Mouse (Mus musculus) forebrain, embryonic 14.5 days (tissue): ENCODE measurements around the gene Slc46a2. TPM values are rescaled to one million over a fixed set of nuclear protein-coding genes. Genes with fewer than 3 reads are reported as not detected.

ENCODE experiments used
- ATAC-seq: fragments of 200-750 bp; cut with Nextera tagmentation; 2 replicates; pipeline ENCODE4 v1.8.0; 2017; ENCODE audit warnings: mild to moderate bottlenecking, moderate library complexity
- DNase-seq: peaks from one replicate; pipeline ENCODE4 v3.0.0-alpha.2; 2015; ENCODE audit warnings: low spot score
- H3K27ac ChIP-seq: fragments of 300-500 bp; sonication (generic); 2 replicates; pipeline ENCODE4 v1.5.1; 2014; ENCODE audit warnings: low read depth, mild to moderate bottlenecking, control low read depth, low read length, moderate library complexity
- H3K27me3 ChIP-seq: fragments of 300-500 bp; sonication (generic); replicated peaks from 2 replicates; pipeline ENCODE4 v1.6.1; 2014; ENCODE audit warnings: low read length, control low read depth, mixed read lengths; ENCODE audit not compliant: control insufficient read depth, insufficient read depth
- H3K36me3 ChIP-seq: fragments of 300-500 bp; sonication (generic); 2 replicates; pipeline ENCODE4 v1.6.1; 2014; ENCODE audit warnings: low read length, control low read depth; ENCODE audit not compliant: control insufficient read depth, insufficient read depth
- H3K4me1 ChIP-seq: fragments of 300-500 bp; sonication (generic); 2 replicates; pipeline ENCODE4 v1.6.1; 2014; ENCODE audit warnings: antibody characterized with exemption, low read length, control low read depth; ENCODE audit not compliant: control insufficient read depth, insufficient read depth
- H3K4me2 ChIP-seq: fragments of 300-500 bp; sonication (generic); 2 replicates; pipeline ENCODE4 v1.6.1; 2014; ENCODE audit warnings: mild to moderate bottlenecking, control low read depth, low read length
- H3K4me3 ChIP-seq: fragments of 300-500 bp; sonication (generic); 2 replicates; pipeline ENCODE4 v1.5.1; 2014; ENCODE audit warnings: low read depth, low read length, control low read depth
- H3K9ac ChIP-seq: fragments of 300-500 bp; sonication (generic); 2 replicates; pipeline ENCODE4 v1.6.1; 2014; ENCODE audit warnings: mild to moderate bottlenecking, low read length, control low read depth, moderate library complexity
- H3K9me3 ChIP-seq: fragments of 300-500 bp; sonication (generic); replicated peaks from 2 replicates; pipeline ENCODE4 v1.6.1; 2016; ENCODE audit warnings: low read length, control low read depth, mixed read lengths; ENCODE audit not compliant: control insufficient read depth
- WGBS: fragments of 180-500 bp; shearing (Covaris S2); extraction: QIAGEN DNeasy Blood & Tissue Kit; methylation state at CpG from one replicate; pipeline ENCODE4 v1.1.7; 2014; 5-methylcytosine and 5-hydroxymethylcytosine counted together
- polyA plus RNA-seq: library from polyadenylated mRNA; unstranded; fragments of >200 nt; fragmentation: Nextera tagmentation; extraction: Ambion mirVana; gene quantifications from 2 replicates; pipeline ENCODE4 v1.2.1, GENCODE M21; 2014

Slc46a2 gene
- polyA plus RNA-seq, 1 experiment from 2014 or later, result 0.08 TPM

- H3K9ac ChIP-seq, result no peak overlapping the region
- ATAC-seq, result no peak
- H3K9me3 ChIP-seq, result no peaks in the 10 kb centered on the region
- H3K4me1 ChIP-seq, result no peaks in the 10 kb centered on the region
- H3K36me3 ChIP-seq, result no peaks in the 10 kb centered on the region
- H3K27ac ChIP-seq, result no peak overlapping the region
- no peak overlapping the region for H3K4me2 ChIP-seq
- no peak for DNase-seq
- 94% methylated on average over 3 of the region's 3 CpGs for WGBS
- H3K27me3 ChIP-seq, result 0 out of 2 replicates have a peak, but pooled peaks cover 3% of the 10 kb centered on the region
- no peak overlapping the region for H3K4me3 ChIP-seq
Observed at GRCm38 (mm10) chr4:59917966-59918365, 3.1 kb upstream of the Slc46a2 start.

DNA sequence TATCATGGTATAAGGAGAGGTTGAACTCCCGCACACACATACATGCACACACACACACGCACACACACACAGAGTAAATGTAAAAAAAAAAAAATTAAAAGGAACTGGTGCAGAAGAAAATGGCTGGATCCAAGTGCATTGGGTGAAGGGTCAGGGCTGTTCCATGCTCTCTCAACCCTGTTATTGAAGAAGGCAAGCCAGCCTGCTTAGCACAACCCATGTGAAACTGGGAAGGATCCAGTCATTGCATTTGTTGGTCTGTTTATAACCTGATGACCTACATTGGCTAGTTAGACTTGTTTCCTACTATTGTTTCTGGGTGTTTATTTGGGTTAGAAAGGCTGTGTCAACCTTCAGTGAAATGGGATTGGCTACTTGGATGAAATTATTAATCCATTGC, 6.1 kb downstream of the Slc46a2 start:
- ATAC-seq (no peak), DNase-seq (no peak)
- Histone ChIP-seq H3K4me2 (no peak overlapping the region), H3K4me3 (no peak overlapping the region), H3K27ac (no peak overlapping the region), H3K27me3 (no peaks in the 10 kb centered on the region), H3K36me3 (no peaks in the 10 kb centered on the region), H3K9ac (no peak overlapping the region), H3K9me3 (no peaks in the 10 kb centered on the region), H3K4me1 (no peaks in the 10 kb centered on the region)
- 93% methylated on average over 2 of the region's 2 CpGs for WGBS

GRCm38 (mm10) chr4:59907657-59908230, 7.1 kb downstream of the Slc46a2 start:
- no peaks in the 10 kb centered on the region for H3K27me3 ChIP-seq
- H3K27ac ChIP-seq, result no peak overlapping the region
- no peak for DNase-seq
- no peaks in the 10 kb centered on the region for H3K9me3 ChIP-seq
- H3K4me2 ChIP-seq, result no peak overlapping the region
- H3K4me3 ChIP-seq, result no peak overlapping the region
- H3K4me1 ChIP-seq, result no peaks in the 10 kb centered on the region
- WGBS, result 56% methylated on average over 10 of the region's 10 CpGs
- H3K9ac ChIP-seq, result no peak overlapping the region
- ATAC-seq, result no peak
- no peaks in the 10 kb centered on the region for H3K36me3 ChIP-seq

GRCm38 (mm10) chr4:59907092-59907491, 7.8 kb downstream of the Slc46a2 start:
- Histone ChIP-seq H3K9me3 (no peaks in the 10 kb centered on the region), H3K4me2 (no peak overlapping the region), H3K4me1 (no peaks in the 10 kb centered on the region), H3K27ac (no peak overlapping the region), H3K9ac (no peak overlapping the region), H3K27me3 (no peaks in the 10 kb centered on the region), H3K36me3 (no peaks in the 10 kb centered on the region), H3K4me3 (no peak overlapping the region)
- DNase-seq (no peak), ATAC-seq (no peak)
- WGBS, result 86% methylated on average over 6 of the region's 6 CpGs

DNA sequence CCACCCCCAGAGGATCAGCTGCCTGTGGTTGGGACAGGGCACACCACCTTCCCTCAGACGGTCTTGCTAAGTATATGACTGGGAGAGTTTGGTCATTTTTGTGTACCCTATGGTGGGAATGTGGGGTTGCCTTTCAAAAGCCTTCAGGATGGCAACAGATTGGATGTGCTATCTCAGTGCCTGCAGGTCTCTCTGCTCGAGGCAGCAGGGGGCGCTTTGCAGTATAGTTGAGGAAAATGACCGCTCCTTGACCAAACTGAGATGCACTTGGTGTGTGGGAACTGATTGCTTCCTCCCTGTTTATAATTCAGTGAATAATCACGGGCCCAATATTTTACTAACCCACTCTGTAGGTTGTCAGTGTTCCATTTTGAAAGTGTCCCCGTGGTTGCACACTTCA, 12.3 kb downstream of the Slc46a2 start:
- Histone ChIP-seq H3K9me3 (no peaks in the 10 kb centered on the region), H3K27me3 (no peaks in the 10 kb centered on the region), H3K27ac (no peak overlapping the region), H3K4me2 (no peak overlapping the region), H3K9ac (no peak overlapping the region), H3K4me1 (no peaks in the 10 kb centered on the region), H3K4me3 (no peak overlapping the region), H3K36me3 (peaks cover 3% of the 10 kb centered on the region; the same call in 1 of the 2 replicates)
- WGBS, result 70% methylated on average over 6 of the region's 6 CpGs
- DNase-seq (no peak), ATAC-seq (no peak)

GRCm38 (mm10) chr4:59901810-59902209, 13.0 kb downstream of the Slc46a2 start:
- H3K36me3 ChIP-seq, result peaks cover 3% of the 10 kb centered on the region; the same call in 1 of the 2 replicates
- H3K27ac ChIP-seq, result no peak overlapping the region
- no peaks in the 10 kb centered on the region for H3K27me3 ChIP-seq
- no peak overlapping the region for H3K4me2 ChIP-seq
- H3K4me3 ChIP-seq, result no peak overlapping the region
- H3K4me1 ChIP-seq, result no peaks in the 10 kb centered on the region
- H3K9ac ChIP-seq, result no peak overlapping the region
- H3K9me3 ChIP-seq, result no peaks in the 10 kb centered on the region
- DNase-seq, result no peak
- 90% methylated on average over 6 of the region's 6 CpGs for WGBS
- no peak for ATAC-seq

GRCm38 (mm10) chr4:59898521-59898919, 16.3 kb downstream of the Slc46a2 start:
- Histone ChIP-seq H3K4me1 (no peaks in the 10 kb centered on the region), H3K9me3 (no peaks in the 10 kb centered on the region), H3K27me3 (no peaks in the 10 kb centered on the region), H3K9ac (no peak overlapping the region), H3K36me3 (peaks cover 12% of the 10 kb centered on the region; the same call in 1 of the 2 replicates), H3K27ac (no peak overlapping the region), H3K4me3 (no peak overlapping the region), H3K4me2 (no peak overlapping the region)
- no peak for ATAC-seq
- no peak for DNase-seq
- WGBS, result 89% methylated on average over 9 of the region's 9 CpGs

GRCm38 (mm10) chr4:59897814-59898520, 16.9 kb downstream of the Slc46a2 start:
- Histone ChIP-seq H3K4me2 (no peak overlapping the region), H3K4me3 (no peak overlapping the region), H3K4me1 (no peaks in the 10 kb centered on the region), H3K9me3 (no peaks in the 10 kb centered on the region), H3K9ac (no peak overlapping the region), H3K27ac (no peak overlapping the region), H3K27me3 (no peaks in the 10 kb centered on the region), H3K36me3 (peaks cover 12% of the 10 kb centered on the region; the same call in 1 of the 2 replicates)
- ATAC-seq, result no peak
- no peak for DNase-seq
- 94% methylated on average over 12 of the region's 12 CpGs for WGBS

DNA sequence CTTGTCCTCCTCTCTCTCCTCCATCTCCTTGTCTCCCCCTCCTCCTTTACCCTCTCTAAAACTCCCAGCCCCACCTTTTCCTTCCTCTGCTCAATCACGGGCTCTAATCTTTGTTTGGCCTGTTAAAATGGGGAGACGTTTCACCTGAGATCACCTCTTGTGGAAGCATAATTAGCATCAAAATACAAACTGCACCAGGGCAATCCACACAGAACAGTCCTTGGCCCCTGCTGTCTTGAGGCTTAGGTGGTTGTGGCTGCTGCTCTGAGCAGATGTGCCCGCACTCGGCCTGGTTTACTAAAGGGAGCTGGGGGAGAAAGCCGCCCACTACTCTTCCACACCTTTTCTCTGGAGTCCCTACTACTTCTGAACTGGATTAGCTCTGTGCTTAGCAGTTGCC, 18.9 kb downstream of the Slc46a2 start:
- H3K27me3 ChIP-seq, result no peaks in the 10 kb centered on the region
- H3K27ac ChIP-seq, result no peak overlapping the region
- no peak overlapping the region for H3K4me2 ChIP-seq
- H3K4me3 ChIP-seq, result no peak overlapping the region
- DNase-seq (no peak), ATAC-seq (no peak)
- 56% methylated on average over 5 of the region's 5 CpGs for WGBS
- peaks cover 12% of the 10 kb centered on the region; the same call in 1 of the 2 replicates for H3K36me3 ChIP-seq
- H3K9me3 ChIP-seq, result no peaks in the 10 kb centered on the region
- H3K9ac ChIP-seq, result no peak overlapping the region
- H3K4me1 ChIP-seq, result no peaks in the 10 kb centered on the region
